Mouse (Mus musculus): ENCODE measurements at regions not wholly inside any gene's neighbourhood (a gene's known extent, or its start where the extent isn't known, plus 50 kb on each side); places are given as distances from the start of the nearest gene placed in this dataset.

- no peak overlapping the region for H3K9ac ChIP-seq
- H3K4me2 ChIP-seq, result no peak overlapping the region
- WGBS (ENCODE audit: insufficient replicate concordance), result 66% methylated on average over 5 of the region's 5 CpGs
- H3K4me3 ChIP-seq (replicated peaks), result no peak overlapping the region
- H3K27me3 ChIP-seq, result no peaks in the 10 kb centered on the region
- H3K9me3 ChIP-seq (replicated peaks), result no peaks in the 10 kb centered on the region
- no peaks in the 10 kb centered on the region for H3K4me1 ChIP-seq (replicated peaks)
- no peak overlapping the region for H3K27ac ChIP-seq (replicated peaks)
- ATAC-seq (ENCODE audit: insufficient read depth), result no peak
- H3K36me3 ChIP-seq (replicated peaks), result no peaks in the 10 kb centered on the region
These were observed 133.0 kb upstream of the Btbd3 start for GRCm38 (mm10) chr2:138123331-138123730.

- no peak overlapping the region for H3K9ac ChIP-seq
- H3K9me3 ChIP-seq (replicated peaks), result no peaks in the 10 kb centered on the region
- no peak overlapping the region for H3K4me2 ChIP-seq
- ATAC-seq (ENCODE audit: insufficient read depth), result no peak
- H3K4me3 ChIP-seq (replicated peaks), result no peak overlapping the region
- no peak overlapping the region for H3K27ac ChIP-seq (replicated peaks)
- no peaks in the 10 kb centered on the region for H3K27me3 ChIP-seq
- no peaks in the 10 kb centered on the region for H3K36me3 ChIP-seq (replicated peaks)
- H3K4me1 ChIP-seq (replicated peaks), result no peaks in the 10 kb centered on the region
- WGBS (ENCODE audit: insufficient replicate concordance), result 48% methylated on average over 1 of the region's 1 CpGs
These were observed 135.5 kb upstream of the Btbd3 start for GRCm38 (mm10) chr2:138120868-138121267.

- Histone ChIP-seq H3K4me1 (replicated peaks) (no peaks in the 10 kb centered on the region), H3K4me3 (replicated peaks) (no peak overlapping the region), H3K9me3 (replicated peaks) (no peaks in the 10 kb centered on the region), H3K9ac (no peak overlapping the region), H3K27ac (replicated peaks) (no peak overlapping the region), H3K36me3 (replicated peaks) (no peaks in the 10 kb centered on the region), H3K4me2 (no peak overlapping the region), H3K27me3 (no peaks in the 10 kb centered on the region)
- WGBS (ENCODE audit: insufficient replicate concordance), result 61% methylated on average over 2 of the region's 2 CpGs
- ATAC-seq (ENCODE audit: insufficient read depth), result no peak
These were observed 136.2 kb upstream of the Btbd3 start for GRCm38 (mm10) chr2:138120131-138120530.

- Histone ChIP-seq H3K9ac (no peak overlapping the region), H3K36me3 (replicated peaks) (no peaks in the 10 kb centered on the region), H3K4me2 (no peak overlapping the region), H3K4me1 (replicated peaks) (no peaks in the 10 kb centered on the region), H3K27ac (replicated peaks) (no peak overlapping the region), H3K27me3 (no peaks in the 10 kb centered on the region), H3K9me3 (replicated peaks) (no peaks in the 10 kb centered on the region), H3K4me3 (replicated peaks) (no peak overlapping the region)
- WGBS (ENCODE audit: insufficient replicate concordance), result 65% methylated on average over 2 of the region's 2 CpGs
- ATAC-seq (ENCODE audit: insufficient read depth), result no peak
These were observed 156.6 kb upstream of the Btbd3 start for GRCm38 (mm10) chr2:138099777-138100176.

GRCm38 (mm10) chr2:138085390-138085789 lies 171.0 kb upstream of the Btbd3 start:
- WGBS (ENCODE audit: insufficient replicate concordance), result 70% methylated on average over 6 of the region's 6 CpGs
- Histone ChIP-seq H3K4me3 (replicated peaks) (no peak overlapping the region), H3K27ac (replicated peaks) (no peak overlapping the region), H3K36me3 (replicated peaks) (no peaks in the 10 kb centered on the region), H3K4me2 (no peak overlapping the region), H3K9ac (no peak overlapping the region), H3K27me3 (no peaks in the 10 kb centered on the region), H3K4me1 (replicated peaks) (no peaks in the 10 kb centered on the region), H3K9me3 (replicated peaks) (no peaks in the 10 kb centered on the region)
- no peak for ATAC-seq (ENCODE audit: insufficient read depth)

- H3K27me3 ChIP-seq, result no peaks in the 10 kb centered on the region
- H3K36me3 ChIP-seq (replicated peaks), result no peaks in the 10 kb centered on the region
- no peaks in the 10 kb centered on the region for H3K4me1 ChIP-seq (replicated peaks)
- H3K27ac ChIP-seq (replicated peaks), result no peak overlapping the region
- no peak overlapping the region for H3K9ac ChIP-seq
- ATAC-seq (ENCODE audit: insufficient read depth), result no peak
- 74% methylated on average over 6 of the region's 6 CpGs for whole genome bisulfite sequencing (ENCODE audit: insufficient replicate concordance)
- no peaks in the 10 kb centered on the region for H3K9me3 ChIP-seq (replicated peaks)
- no peak overlapping the region for H3K4me3 ChIP-seq (replicated peaks)
- no peak overlapping the region for H3K4me2 ChIP-seq
These were observed 171.6 kb upstream of the Btbd3 start for GRCm38 (mm10) chr2:138084564-138085283.

- ATAC-seq (ENCODE audit: insufficient read depth), result no peak
These were observed 182.2 kb upstream of the Btbd3 start for GRCm38 (mm10) chr2:138074020-138074613.

GRCm38 (mm10) chr2:138072165-138072728 lies 184.1 kb upstream of the Btbd3 start:
- H3K36me3 ChIP-seq (replicated peaks), result no peaks in the 10 kb centered on the region
- 45% methylated on average over 6 of the region's 6 CpGs for WGBS (ENCODE audit: insufficient replicate concordance)

More at GRCm38 (mm10) chr2:138074020-138074613, 182.2 kb upstream of the Btbd3 start:
- no peaks in the 10 kb centered on the region for H3K4me1 ChIP-seq (replicated peaks)
- no peak overlapping the region for H3K4me2 ChIP-seq
- H3K9ac ChIP-seq, result no peak overlapping the region
- H3K36me3 ChIP-seq (replicated peaks), result no peaks in the 10 kb centered on the region
- no peaks in the 10 kb centered on the region for H3K27me3 ChIP-seq
- H3K4me3 ChIP-seq (replicated peaks), result no peak overlapping the region
- H3K27ac ChIP-seq (replicated peaks), result no peak overlapping the region
- H3K9me3 ChIP-seq (replicated peaks), result no peaks in the 10 kb centered on the region
- 75% methylated on average over 6 of the region's 6 CpGs for WGBS (ENCODE audit: insufficient replicate concordance)

GRCm38 (mm10) chr2:138053081-138053480 lies 203.3 kb upstream of the Btbd3 start:
- no peak overlapping the region for H3K4me2 ChIP-seq
- no peak overlapping the region for H3K9ac ChIP-seq
- 44% methylated on average over 4 of the region's 4 CpGs for WGBS (ENCODE audit: insufficient replicate concordance)
- H3K36me3 ChIP-seq (replicated peaks), result no peaks in the 10 kb centered on the region
- H3K4me3 ChIP-seq (replicated peaks), result no peak overlapping the region
- H3K27ac ChIP-seq (replicated peaks), result no peak overlapping the region
- no peaks in the 10 kb centered on the region for H3K4me1 ChIP-seq (replicated peaks)
- ATAC-seq (ENCODE audit: insufficient read depth), result no peak
- H3K27me3 ChIP-seq, result no peaks in the 10 kb centered on the region
- no peaks in the 10 kb centered on the region for H3K9me3 ChIP-seq (replicated peaks)

More at GRCm38 (mm10) chr2:138072165-138072728, 184.1 kb upstream of the Btbd3 start:
- ATAC-seq (ENCODE audit: insufficient read depth), result no peak
- Histone ChIP-seq H3K27ac (replicated peaks) (no peak overlapping the region), H3K27me3 (no peaks in the 10 kb centered on the region), H3K4me1 (replicated peaks) (no peaks in the 10 kb centered on the region), H3K9ac (no peak overlapping the region), H3K4me2 (no peak overlapping the region), H3K9me3 (replicated peaks) (no peaks in the 10 kb centered on the region), H3K4me3 (replicated peaks) (no peak overlapping the region)

GRCm38 (mm10) chr2:138048341-138048740 lies 208.0 kb upstream of the Btbd3 start:
- Histone ChIP-seq H3K9me3 (replicated peaks) (no peaks in the 10 kb centered on the region), H3K36me3 (replicated peaks) (no peaks in the 10 kb centered on the region), H3K27me3 (no peaks in the 10 kb centered on the region), H3K4me2 (no peak overlapping the region), H3K27ac (replicated peaks) (no peak overlapping the region), H3K4me1 (replicated peaks) (no peaks in the 10 kb centered on the region), H3K4me3 (replicated peaks) (no peak overlapping the region), H3K9ac (no peak overlapping the region)
- ATAC-seq (ENCODE audit: insufficient read depth), result peak; percentile 47; the same call in 1 of the 2 replicates
- 60% methylated on average over 5 of the region's 5 CpGs for WGBS (ENCODE audit: insufficient replicate concordance)

GRCm38 (mm10) chr2:138047781-138048201 lies 208.6 kb upstream of the Btbd3 start:
- Histone ChIP-seq H3K36me3 (replicated peaks) (no peaks in the 10 kb centered on the region), H3K4me2 (no peak overlapping the region), H3K9ac (no peak overlapping the region), H3K4me3 (replicated peaks) (no peak overlapping the region), H3K27ac (replicated peaks) (no peak overlapping the region), H3K27me3 (no peaks in the 10 kb centered on the region), H3K9me3 (replicated peaks) (no peaks in the 10 kb centered on the region), H3K4me1 (replicated peaks) (no peaks in the 10 kb centered on the region)
- no peak for ATAC-seq (ENCODE audit: insufficient read depth)
- WGBS (ENCODE audit: insufficient replicate concordance), result 45% methylated on average over 11 of the region's 11 CpGs
